Mouse (Mus musculus) kidney, adult 2 months (tissue): ENCODE measurements at regions not wholly inside any gene's neighbourhood (a gene's known extent, or its start where the extent isn't known, plus 50 kb on each side); places are given as distances from the start of the nearest gene placed in this dataset.

Experiments used
- CTCF ChIP-seq: fragments of 200-500 bp; conservative IDR thresholded peaks from 2 replicates; pipeline ENCODE4 v1.5.1; 2011; ENCODE audit warnings: low read depth, mild to moderate bottlenecking, control low read depth, low read length, moderate library complexity, mixed read lengths; ENCODE audit not compliant: insufficient read depth, insufficient read length
- POLR2A ChIP-seq: fragments of 200-500 bp; IDR thresholded peaks from one replicate; pipeline ENCODE4 v1.6.1; 2011; ENCODE audit warnings: low read depth, low read length, control low read depth

DNA sequence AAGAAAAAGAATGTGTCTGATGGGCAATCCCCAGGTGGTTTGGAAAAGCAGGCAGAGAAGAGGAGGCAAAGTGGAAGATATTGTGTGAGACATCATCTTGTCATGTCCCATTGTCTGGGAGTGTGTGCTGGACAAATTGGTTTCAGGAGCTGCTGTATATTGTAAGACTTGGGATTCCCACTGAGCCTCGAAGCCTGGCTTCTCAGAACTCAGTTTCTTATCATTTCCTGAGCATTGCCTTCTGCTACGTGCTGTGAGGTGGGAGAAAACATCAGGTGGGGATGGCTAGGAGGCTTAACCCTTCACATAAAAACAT is 1216.3 kb downstream of the Agbl1 start:
- TF ChIP-seq CTCF (no peak), POLR2A (no peak)
